Mouse (Mus musculus): ENCODE measurements around the gene Gak. TPM values are rescaled to one million over a fixed set of nuclear protein-coding genes. Genes with fewer than 3 reads are reported as not detected.

Gak gene
- total RNA-seq (2015) (69.6 and 74.6 TPM in 2 replicates), total RNA-seq (2017) (89.9 and 120 TPM in 2 replicates)

DNA sequence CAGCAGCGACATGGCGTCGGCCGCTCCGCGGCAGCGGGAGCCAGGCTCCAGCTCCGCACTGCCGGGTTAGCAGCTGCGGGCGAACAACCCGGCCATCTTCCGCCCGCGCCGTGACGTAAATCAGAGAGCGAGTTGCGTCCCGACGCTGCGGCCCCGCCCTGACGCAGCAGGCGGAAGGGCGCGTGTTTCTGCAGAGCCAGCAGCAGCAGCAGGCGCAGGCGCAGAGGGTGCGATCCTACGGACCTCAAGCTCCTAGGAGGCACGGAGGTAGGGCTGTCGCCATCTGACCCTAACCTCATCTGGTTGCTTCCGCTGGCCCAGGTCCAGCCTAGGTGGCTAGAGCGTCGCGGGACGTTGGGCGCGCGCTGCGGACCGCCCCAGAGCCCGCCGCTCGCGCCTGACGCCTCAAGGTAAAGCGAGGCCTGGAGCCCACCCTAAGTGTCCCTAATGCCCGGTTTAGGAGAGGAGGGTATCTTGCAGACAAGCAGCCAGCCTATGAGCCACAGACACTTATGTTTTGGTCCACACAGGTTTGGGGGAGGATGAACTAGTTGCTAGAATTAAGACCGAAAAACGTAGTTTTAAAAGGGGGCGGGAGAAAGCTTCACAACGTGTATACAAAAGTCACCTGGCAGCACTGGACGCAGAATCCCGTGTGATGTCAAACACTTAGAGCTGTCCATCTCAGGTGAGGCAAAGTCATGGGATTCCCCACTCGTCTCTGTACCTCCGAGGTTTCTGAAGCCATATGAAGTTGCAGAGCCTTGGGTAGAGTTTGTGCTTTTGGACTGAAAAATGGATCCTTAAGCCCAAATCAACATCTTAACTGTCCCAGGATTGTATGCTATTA lies at the start of gene Gak, which contains the start of gene Tmem175:
TSS of gene Gak (minus strand) at position 122 of the 850 bp plus-strand sequence.
TSS of gene Tmem175 (plus strand) at position 137 of the 850 bp plus-strand sequence.
- ATAC-seq (replicated peaks; ENCODE audit: poor library complexity): peak; percentile 89

DNA sequence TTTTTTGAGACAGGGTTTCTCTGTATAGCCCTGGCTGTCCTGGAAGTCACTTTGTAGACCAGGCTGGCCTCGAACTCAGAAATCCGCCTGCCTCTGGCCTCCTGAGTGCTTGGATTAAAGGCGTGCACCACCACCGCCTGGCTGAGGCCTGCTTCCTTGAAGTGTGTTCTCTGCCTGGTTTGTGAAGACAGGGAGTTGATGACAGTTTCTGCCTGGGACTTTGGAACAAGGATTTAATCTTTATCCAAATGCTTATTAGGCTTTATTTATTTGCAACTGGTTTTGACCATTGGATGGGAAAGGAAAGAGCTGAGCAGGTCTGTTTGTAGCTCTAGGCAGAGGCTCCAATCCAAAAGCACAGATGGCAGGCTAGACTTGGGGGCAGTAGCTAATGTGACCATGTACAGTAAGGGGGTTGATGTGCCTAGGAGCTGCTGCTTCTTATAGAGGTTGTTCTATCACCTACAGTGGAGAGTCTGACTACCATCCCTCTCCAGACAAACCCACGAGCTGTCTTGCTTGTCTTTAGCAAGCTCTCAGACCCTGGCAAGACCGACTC lies 48.8 kb upstream of the Gak start:
- ATAC-seq (replicated peaks; ENCODE audit: poor library complexity): no peak

GRCm38 (mm10) chr5:108677605-108678295 lies 48.2 kb upstream of the Gak start:
- peak; percentile 27 for ATAC-seq (replicated peaks; ENCODE audit: poor library complexity)

DNA sequence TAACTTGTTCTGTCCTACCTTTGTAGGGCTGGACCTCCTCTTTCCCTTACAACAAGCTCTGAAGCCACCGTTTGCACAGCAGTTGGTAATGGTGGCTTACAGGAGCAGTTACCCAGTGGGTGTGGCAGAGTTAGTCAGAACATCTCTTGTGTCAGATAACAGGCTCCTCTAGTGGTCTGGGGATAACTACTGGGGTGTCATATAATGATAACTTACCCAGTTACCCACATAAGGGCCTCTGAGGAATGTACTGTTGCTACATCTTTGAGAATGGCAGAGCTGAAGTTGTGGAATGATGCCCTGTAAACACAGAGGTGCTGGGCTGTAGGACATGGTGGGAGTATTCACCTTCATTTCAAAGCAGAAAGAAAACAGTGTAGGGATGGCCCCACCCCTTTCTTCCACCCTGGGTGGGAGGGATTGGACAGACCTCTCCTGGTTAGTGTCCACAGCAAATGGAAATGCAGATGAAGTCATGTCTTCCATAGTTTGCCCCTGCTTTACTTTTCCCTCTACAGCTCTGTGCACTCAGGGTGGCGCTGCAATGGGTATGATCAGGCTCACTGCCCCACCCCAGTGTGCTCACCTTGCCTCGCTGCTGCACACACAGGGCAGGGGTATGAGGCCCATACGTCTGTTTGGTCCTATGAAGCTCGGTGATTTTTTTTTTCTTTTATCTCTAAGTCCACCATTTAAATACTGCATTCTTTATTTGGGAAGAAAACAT lies 47.4 kb upstream of the Gak start:
- ATAC-seq (replicated peaks; ENCODE audit: poor library complexity): peak; percentile 62

- peak; percentile 33 for ATAC-seq (replicated peaks; ENCODE audit: poor library complexity)
Observed at GRCm38 (mm10) chr5:108675251-108675816, 45.8 kb upstream of the Gak start, which contains the start of gene Slc26a1. Gene Slc26a1 (minus strand): TSS chr5:108675569.

- ATAC-seq (replicated peaks; ENCODE audit: poor library complexity): no peak
Observed at GRCm38 (mm10) chr5:108674624-108675023, 45.1 kb upstream of the Gak start.

GRCm38 (mm10) chr5:108671757-108672156 lies 42.2 kb upstream of the Gak start:
- ATAC-seq (replicated peaks; ENCODE audit: poor library complexity): no peak

DNA sequence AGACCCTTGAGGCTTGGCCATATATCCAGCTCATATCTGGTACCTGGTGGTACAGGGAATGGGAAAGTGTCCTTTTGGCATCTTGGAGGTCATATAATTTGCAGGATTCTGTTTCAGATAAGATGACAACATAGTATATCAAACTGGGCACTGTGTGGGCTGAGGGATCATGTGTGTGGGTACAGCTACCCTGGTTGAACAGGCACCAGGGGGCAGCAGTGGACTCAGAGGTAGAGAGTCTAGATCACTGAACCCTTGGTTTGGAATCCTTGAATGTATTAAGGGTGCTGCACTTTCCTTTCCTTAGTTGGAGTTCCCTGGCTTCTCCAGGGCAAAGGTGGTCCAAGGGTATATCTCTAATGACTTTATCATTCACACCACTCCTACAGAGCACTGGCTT lies 41.2 kb upstream of the Gak start:
- ATAC-seq (replicated peaks; ENCODE audit: poor library complexity): peak; percentile 53

- no peak for ATAC-seq (replicated peaks; ENCODE audit: poor library complexity)
Observed at GRCm38 (mm10) chr5:108669986-108670385, 40.4 kb upstream of the Gak start.

DNA sequence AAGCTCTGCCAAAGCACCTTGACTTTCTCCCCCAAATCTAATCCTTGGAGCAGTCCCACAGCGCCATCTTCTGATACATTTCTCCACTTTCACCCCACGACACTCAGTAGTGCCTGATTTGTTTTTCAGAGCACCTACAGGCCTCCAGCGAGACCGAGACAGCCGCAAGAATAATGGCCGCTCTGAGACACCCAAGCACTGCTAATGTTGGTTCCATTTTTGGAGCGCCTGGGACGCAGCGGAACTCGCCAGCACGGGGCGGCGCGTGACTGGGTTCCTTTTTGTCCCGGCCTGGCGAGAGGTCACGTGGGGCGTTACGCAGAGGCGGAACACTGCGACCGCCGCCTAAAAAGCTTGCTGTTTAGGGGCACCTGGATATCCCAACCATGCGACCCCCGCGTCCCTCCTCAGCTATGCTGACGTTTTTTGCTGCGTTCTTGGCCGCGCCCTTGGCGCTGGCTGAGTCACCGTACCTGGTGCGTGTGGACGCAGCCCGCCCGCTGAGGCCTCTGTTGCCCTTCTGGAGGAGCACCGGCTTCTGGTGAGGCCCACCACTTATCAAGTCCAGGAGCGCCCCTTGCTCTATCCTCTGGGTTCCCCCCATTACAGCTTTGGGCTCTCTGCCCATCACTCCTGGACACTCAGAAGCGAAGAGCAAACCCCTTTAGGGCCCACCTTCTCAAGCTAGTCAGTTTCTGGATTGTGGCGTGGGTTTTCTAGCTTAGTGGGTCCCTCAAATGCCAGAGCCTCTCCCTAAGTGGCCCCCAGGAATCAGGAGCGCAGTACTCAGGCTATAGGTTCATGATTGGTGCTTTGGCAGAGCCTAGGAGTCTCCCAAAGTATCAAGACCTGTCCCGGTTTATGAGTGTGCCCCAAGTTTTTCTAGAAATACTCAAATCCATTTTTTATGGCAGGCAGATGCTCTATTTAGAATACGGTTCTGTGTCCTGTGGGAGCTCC lies 39.7 kb upstream of the Gak start, which contains the start of gene Dgkq:
TSS of gene Dgkq (minus strand) at position 696 of the 960 bp plus-strand sequence.
- ATAC-seq (replicated peaks; ENCODE audit: poor library complexity): peak; percentile 68

DNA sequence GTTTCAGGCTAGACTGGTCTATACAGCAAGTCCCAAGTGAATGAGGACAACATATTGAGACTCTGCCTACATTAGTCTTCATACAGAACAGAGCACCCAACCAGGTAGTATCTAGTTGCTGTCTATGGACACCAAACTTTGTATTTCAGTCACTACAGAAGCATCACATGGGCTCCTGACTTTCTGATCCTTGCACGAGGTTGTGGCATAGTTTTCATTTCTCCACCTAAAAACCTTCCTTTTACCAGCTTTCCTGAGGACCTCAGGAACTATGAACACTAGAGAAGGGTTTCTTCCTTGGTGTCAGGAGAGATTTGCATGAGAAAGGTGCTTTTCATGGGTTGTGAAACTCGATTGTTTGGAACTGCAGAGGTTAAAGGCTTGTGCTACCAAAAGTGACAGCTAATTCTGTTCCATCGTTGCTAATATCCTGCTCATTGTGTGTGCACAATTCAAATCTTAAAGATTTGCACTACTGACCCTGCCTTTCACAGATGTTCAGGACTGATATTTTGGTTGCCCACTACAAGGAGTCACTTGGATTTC lies 38.9 kb upstream of the Gak start:
- ATAC-seq (replicated peaks; ENCODE audit: poor library complexity): no peak

DNA sequence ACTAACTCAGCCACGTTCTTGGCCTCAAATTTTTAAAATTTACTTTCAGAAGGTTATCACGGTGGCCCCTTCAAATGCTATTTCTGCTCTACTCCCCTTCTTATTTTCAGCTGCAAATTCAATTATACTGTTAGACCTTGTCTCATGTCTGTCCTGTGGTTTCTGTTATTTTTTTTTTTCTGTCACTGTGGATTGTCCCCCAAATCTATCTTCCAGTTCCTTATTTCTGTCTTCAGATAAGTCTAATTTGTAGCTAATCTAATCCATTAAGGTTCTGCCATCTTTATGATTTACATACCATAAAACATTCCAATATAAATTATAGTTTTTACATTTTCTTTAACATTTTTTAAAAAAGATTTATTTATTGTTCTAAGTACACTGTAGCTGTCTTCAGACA lies 37.8 kb upstream of the Gak start:
- ATAC-seq (replicated peaks; ENCODE audit: poor library complexity): no peak

- ATAC-seq (replicated peaks; ENCODE audit: poor library complexity): no peak
Observed at GRCm38 (mm10) chr5:108665066-108665465, 35.5 kb upstream of the Gak start.

- ATAC-seq (replicated peaks; ENCODE audit: poor library complexity): no peak
Observed at GRCm38 (mm10) chr5:108662772-108663171, 33.2 kb upstream of the Gak start.

DNA sequence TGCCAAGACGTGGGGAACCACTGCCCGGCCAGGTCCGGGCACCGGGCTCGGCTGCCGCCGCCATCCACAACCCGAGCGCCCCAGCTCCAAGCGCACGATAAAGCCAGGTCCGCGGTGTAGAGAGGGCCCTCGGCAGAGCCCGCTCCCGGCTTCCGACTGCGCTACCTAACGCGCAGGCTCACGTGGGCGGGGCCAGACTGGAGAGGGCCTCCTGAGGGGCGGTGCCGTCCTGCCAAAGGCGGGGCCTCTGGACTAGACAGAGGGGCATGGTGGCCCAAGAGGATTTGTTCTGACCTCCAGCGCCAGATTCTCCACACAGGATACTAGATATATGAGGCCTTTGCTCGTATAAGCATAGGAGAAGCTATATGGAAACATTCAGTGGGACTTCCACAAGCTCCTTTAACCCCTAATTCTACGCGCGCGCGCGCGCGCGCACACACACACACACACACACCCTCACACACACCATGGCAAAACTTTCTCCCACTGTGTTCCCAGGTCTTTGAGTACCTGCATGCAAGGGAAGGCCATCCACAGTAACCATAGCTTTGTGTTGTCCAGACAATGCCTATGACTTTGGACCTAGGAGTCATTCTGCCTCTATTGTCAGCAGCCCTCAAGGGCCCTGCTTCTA lies 31.2 kb upstream of the Gak start:
- peak; percentile 95 for ATAC-seq (replicated peaks; ENCODE audit: poor library complexity)

- ATAC-seq (replicated peaks; ENCODE audit: poor library complexity): peak; percentile 49
Observed at GRCm38 (mm10) chr5:108659698-108660631, 30.4 kb upstream of the Gak start, which contains the start of gene Idua. Gene Idua (plus strand): TSS chr5:108660331.

DNA sequence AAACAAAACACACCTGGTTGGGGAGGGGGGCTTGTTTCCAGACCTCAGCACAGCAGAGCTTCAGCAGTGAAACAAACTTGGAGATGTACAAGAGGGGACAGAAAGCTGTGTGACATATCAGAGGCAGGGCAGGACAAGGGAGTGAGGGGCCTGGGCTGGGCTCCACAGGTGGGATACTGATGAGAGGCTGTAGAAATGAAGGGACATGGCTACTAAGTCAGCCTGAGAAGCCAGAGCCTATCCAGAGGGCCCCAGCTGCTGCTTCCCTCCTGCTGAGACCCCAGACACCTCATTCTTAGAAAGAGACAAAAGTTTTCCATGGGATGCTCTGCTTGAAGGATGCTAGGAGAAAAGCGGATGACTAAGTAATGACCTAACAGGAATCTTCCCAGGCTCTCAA lies 29.1 kb upstream of the Gak start:
- ATAC-seq (replicated peaks; ENCODE audit: poor library complexity): no peak

All from megakaryocyte progenitor cell, adult 5-6 weeks (primary cell).